Mouse (Mus musculus) embryonic facial prominence, embryonic 15.5 days (tissue): Measurements from ENCODE around the gene Cox8a. TPM values are rescaled to one million over a fixed set of nuclear protein-coding genes. Genes with fewer than 3 reads are reported as not detected.

ENCODE experiments used
- ATAC-seq: fragments of 200-750 bp; cut with Nextera tagmentation; 2 replicates; pipeline ENCODE4 v1.8.0; 2017; ENCODE audit warnings: low read depth, moderate TSS enrichment; ENCODE audit not compliant: insufficient number of reproducible peaks, low FRiP score, low TSS enrichment
- H3K27ac ChIP-seq: fragments of 300-500 bp; sonication (generic); replicated peaks from 2 replicates; pipeline ENCODE4 v1.5.1; 2015; ENCODE audit warnings: mild to moderate bottlenecking, inconsistent platforms
- H3K27me3 ChIP-seq: fragments of 300-500 bp; sonication (generic); 2 replicates; pipeline ENCODE4 v1.6.1; 2015; ENCODE audit warnings: inconsistent platforms
- H3K36me3 ChIP-seq: fragments of 300-500 bp; sonication (generic); 2 replicates; pipeline ENCODE4 v1.6.1; 2015; ENCODE audit warnings: mild to moderate bottlenecking, inconsistent platforms
- H3K4me1 ChIP-seq: fragments of 300-500 bp; sonication (generic); 2 replicates; pipeline ENCODE4 v1.6.1; 2015; ENCODE audit warnings: inconsistent platforms
- H3K4me2 ChIP-seq: fragments of 300-500 bp; sonication (generic); replicated peaks from 2 replicates; pipeline ENCODE4 v1.6.1; 2015; ENCODE audit warnings: mild to moderate bottlenecking, inconsistent platforms
- H3K4me3 ChIP-seq: fragments of 300-500 bp; sonication (generic); replicated peaks from 2 replicates; pipeline ENCODE4 v1.5.1; 2015; ENCODE audit warnings: mild to moderate bottlenecking, inconsistent platforms
- H3K9ac ChIP-seq: fragments of 300-500 bp; sonication (generic); 2 replicates; pipeline ENCODE4 v1.6.1; 2015; ENCODE audit warnings: inconsistent platforms
- H3K9me3 ChIP-seq: fragments of 300-500 bp; sonication (generic); replicated peaks from 2 replicates; pipeline ENCODE4 v1.6.1; 2016; ENCODE audit warnings: inconsistent platforms
- WGBS: fragments of 180-500 bp; shearing (Covaris S2); methylation state at CpG from one replicate; pipeline ENCODE4 v1.1.7; 2015; 5-methylcytosine and 5-hydroxymethylcytosine counted together
- polyA plus RNA-seq: library from polyadenylated mRNA; unstranded; fragments of >200 nt; fragmentation: Nextera tagmentation; extraction: Ambion mirVana; gene quantifications from 2 replicates; pipeline ENCODE4 v1.2.1, GENCODE M21; 2015

The Cox8a gene
- polyA plus RNA-seq, 1 experiment from 2014 or later: 822 TPM

DNA sequence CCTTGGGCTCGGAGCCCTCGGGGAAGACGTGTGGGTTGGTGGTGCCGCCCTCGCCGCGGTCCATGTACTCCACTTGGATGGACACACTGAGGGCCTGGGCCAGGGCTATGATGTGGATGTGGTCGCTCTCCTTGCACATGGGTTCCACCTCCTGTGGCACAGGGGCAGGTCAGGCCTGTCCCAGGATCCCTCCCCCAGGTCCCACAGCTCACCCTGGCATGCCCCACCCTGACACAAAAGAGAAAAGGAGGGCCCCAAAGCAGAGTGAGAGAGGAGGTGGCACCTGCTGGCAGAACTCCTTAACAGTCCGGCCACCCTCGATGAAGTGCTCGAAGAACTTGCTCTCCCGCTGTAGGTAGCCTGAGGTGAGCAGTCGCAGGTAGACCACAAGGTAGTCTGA lies 18.3 kb downstream of the Cox8a start:
- no peak for ATAC-seq
- no peaks in the 10 kb centered on the region for H3K27me3 ChIP-seq

GRCm38 (mm10) chr19:7197445-7197844 lies 20.0 kb downstream of the Cox8a start:
- Histone ChIP-seq H3K4me1 (peaks cover 33% of the 10 kb centered on the region), H3K4me3 (no peak overlapping the region), H3K4me2 (no peak overlapping the region), H3K27me3 (no peaks in the 10 kb centered on the region), H3K36me3 (peaks cover 49% of the 10 kb centered on the region), H3K27ac (no peak overlapping the region), H3K9me3 (no peaks in the 10 kb centered on the region), H3K9ac (no peak overlapping the region)
- 82% methylated on average over 9 of the region's 9 CpGs for WGBS
- ATAC-seq: no peak

More for the DNA sequence above, 18.3 kb downstream of the Cox8a start:
- H3K27ac ChIP-seq: no peak overlapping the region
- H3K4me3 ChIP-seq: no peak overlapping the region
- H3K9ac ChIP-seq: no peak overlapping the region
- H3K9me3 ChIP-seq: no peaks in the 10 kb centered on the region
- no peak overlapping the region for H3K4me2 ChIP-seq
- H3K36me3 ChIP-seq: peaks cover 66% of the 10 kb centered on the region
- H3K4me1 ChIP-seq: peaks cover 35% of the 10 kb centered on the region
- WGBS: 93% methylated on average over 13 of the region's 13 CpGs

DNA sequence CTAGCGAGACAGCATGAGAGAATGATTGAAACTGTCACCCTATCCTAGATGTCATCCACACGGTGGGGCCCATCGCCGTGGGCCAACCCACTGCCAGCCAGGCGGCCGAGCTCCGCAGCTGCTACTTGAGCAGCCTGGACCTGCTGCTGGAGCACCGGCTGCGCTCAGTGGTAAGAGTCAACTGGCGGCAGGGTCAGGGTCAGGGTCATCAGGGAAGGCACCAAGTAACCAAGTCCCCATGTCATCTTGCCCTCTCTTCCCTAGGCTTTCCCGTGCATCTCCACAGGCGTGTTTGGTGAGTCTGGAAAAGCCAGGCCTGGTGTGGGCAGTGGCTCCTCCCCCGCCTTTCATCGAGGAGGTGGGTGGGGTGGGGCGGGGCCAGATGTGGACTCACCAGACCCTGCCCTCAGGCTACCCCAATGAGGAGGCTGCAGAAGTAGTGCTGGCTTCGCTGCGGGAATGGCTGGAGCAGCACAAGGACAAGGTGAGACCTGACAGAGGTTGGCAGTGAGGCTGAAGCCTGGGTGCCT lies 20.6 kb downstream of the Cox8a start:
- H3K36me3 ChIP-seq: peaks cover 46% of the 10 kb centered on the region
- WGBS: 13% methylated on average over 17 of the region's 17 CpGs
- ATAC-seq: no peak
- H3K9me3 ChIP-seq: no peaks in the 10 kb centered on the region
- peaks cover 36% of the 10 kb centered on the region for H3K4me1 ChIP-seq
- no peak overlapping the region for H3K4me2 ChIP-seq
- H3K9ac ChIP-seq: no peak overlapping the region
- no peaks in the 10 kb centered on the region for H3K27me3 ChIP-seq
- H3K27ac ChIP-seq: no peak overlapping the region
- no peak overlapping the region for H3K4me3 ChIP-seq

DNA sequence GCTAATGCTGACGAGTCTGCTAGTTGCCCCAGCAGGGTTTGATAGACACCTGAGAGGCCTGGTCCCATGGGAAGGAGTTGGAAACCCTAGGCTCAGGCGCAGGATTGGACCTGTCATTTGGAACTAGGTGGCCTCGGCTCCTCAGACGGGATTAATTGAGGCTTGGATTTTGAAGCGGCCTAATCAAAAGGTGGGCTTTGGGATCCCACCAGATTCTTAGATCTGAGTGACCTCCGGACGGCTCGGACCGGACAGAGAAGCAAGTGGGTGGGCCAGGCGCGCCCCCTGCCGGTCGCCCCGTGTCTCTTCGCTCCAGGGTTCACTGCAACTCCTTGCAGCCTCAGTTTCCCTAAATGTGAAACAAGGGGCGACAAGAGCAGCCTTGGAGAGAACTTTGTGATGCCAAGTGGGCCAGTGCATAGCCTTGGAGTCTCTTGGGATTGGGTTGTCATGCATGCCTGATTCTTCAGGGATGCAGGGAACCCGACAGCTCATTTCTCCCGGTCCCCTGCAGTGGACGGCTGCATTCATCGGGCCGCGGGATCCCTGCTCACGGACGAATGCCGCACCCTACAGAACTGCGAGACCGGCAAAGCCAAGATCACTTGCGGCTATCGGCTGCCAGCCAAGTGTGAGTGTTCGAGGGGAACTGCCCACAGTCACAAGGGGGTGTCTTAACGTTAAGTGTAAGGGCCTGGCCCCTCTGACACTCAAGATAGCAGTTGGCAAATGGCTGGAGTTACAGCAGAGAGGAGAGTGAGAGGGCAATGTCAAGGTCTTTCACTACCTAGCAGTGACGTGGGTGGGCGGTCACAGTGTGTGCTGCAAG lies 21.3 kb downstream of the Cox8a start:
- H3K4me2 ChIP-seq: peak overlapping the region; percentile 13; the same call in 1 of the 2 replicates

DNA sequence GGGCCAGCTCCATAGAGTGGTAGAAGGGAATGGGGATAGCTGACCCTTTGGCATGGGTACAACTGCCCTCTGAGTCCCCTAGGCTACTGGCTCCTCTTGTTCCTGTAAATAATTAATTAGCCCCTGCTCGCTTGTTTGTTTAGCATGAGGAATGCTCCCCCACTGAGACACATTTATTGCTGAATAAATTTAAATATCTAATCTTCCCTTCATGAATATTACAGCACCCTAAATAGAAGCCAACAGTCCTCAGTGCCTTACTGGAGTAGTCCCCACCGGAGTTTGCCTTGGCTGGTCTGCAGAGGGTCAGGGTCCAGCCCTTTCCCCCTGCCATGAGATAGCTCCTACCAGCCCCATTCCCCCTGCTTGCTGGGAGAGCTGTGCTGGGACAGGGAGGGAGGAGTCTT lies 24.9 kb downstream of the Cox8a start:
- Histone ChIP-seq H3K4me1 (peaks cover 42% of the 10 kb centered on the region), H3K27me3 (no peaks in the 10 kb centered on the region), H3K9me3 (no peaks in the 10 kb centered on the region), H3K4me3 (no peak overlapping the region), H3K4me2 (no peak overlapping the region), H3K27ac (no peak overlapping the region), H3K9ac (no peak overlapping the region), H3K36me3 (peaks cover 4% of the 10 kb centered on the region)
- ATAC-seq: no peak
- WGBS: 53% methylated on average over 2 of the region's 2 CpGs

More for the DNA sequence above, 21.3 kb downstream of the Cox8a start:
- no peak overlapping the region for H3K9ac ChIP-seq
- no peaks in the 10 kb centered on the region for H3K9me3 ChIP-seq
- H3K27ac ChIP-seq: no peak overlapping the region
- H3K4me3 ChIP-seq: no peak overlapping the region
- H3K4me1 ChIP-seq: peaks cover 40% of the 10 kb centered on the region
- H3K27me3 ChIP-seq: no peaks in the 10 kb centered on the region
- H3K36me3 ChIP-seq: peaks cover 40% of the 10 kb centered on the region
- 17% methylated on average over 33 of the region's 33 CpGs for WGBS
- ATAC-seq: no peak

DNA sequence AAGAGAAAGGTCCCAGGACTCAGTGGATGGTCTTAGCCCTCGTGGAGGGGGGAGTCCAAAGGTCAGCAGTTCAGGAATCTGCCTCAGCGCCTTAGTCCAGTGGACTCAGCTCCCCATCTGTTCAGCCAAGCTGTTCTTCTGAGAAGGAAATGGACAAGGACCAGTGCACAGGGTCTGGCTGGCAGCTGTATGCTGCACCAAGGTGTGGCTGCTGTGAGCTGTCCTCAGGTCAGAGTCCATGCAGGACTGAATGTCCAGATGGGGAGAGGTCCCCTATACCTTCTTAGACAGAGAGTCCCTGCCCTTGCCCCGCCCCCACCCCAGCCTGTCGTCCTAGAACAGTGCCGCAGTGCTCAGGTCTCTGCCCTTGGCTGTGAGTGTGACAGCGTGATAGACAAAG lies 25.8 kb downstream of the Cox8a start:
- no peak overlapping the region for H3K4me3 ChIP-seq
- peaks cover 42% of the 10 kb centered on the region for H3K4me1 ChIP-seq
- no peaks in the 10 kb centered on the region for H3K9me3 ChIP-seq
- H3K9ac ChIP-seq: no peak overlapping the region
- WGBS: 44% methylated on average over 6 of the region's 6 CpGs
- H3K27me3 ChIP-seq: no peaks in the 10 kb centered on the region
- H3K4me2 ChIP-seq: no peak overlapping the region
- ATAC-seq: no peak
- H3K27ac ChIP-seq: no peak overlapping the region
- H3K36me3 ChIP-seq: no peaks in the 10 kb centered on the region

GRCm38 (mm10) chr19:7190986-7191385 lies 26.4 kb downstream of the Cox8a start:
- Histone ChIP-seq H3K27me3 (peaks cover 1% of the 10 kb centered on the region), H3K4me2 (no peak overlapping the region), H3K4me1 (peaks cover 42% of the 10 kb centered on the region), H3K9ac (no peak overlapping the region), H3K9me3 (no peaks in the 10 kb centered on the region), H3K27ac (no peak overlapping the region), H3K36me3 (no peaks in the 10 kb centered on the region), H3K4me3 (no peak overlapping the region)
- no peak for ATAC-seq
- 45% methylated on average over 5 of the region's 5 CpGs for WGBS

DNA sequence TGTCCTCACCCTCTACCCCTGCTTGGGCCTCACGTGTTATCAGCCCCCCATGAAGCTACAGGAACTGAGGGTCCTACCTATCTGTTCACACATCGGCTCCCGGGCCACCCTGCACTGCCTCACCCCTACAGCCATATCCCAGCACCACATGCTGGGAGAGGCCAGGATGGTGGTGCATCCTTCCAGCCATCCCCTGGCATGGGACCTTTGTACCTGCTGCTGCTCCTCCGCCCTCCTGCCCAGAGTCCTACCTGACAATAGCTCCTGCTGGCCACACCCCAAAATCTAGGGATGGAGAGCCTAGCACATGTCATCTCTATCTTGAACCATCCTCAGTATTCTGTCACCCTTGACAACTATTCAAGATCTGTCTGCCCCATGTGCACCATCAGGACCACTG lies 28.4 kb downstream of the Cox8a start:
- Histone ChIP-seq H3K27me3 (peaks cover 11% of the 10 kb centered on the region), H3K4me3 (no peak overlapping the region), H3K36me3 (no peaks in the 10 kb centered on the region), H3K9ac (no peak overlapping the region), H3K4me1 (peaks cover 41% of the 10 kb centered on the region), H3K27ac (no peak overlapping the region), H3K9me3 (no peaks in the 10 kb centered on the region), H3K4me2 (no peak overlapping the region)
- WGBS: 76% methylated on average over 4 of the region's 4 CpGs
- no peak for ATAC-seq

- peak; percentile 17; the same call in 1 of the 2 replicates for ATAC-seq
- Histone ChIP-seq H3K27me3 (peaks cover 11% of the 10 kb centered on the region), H3K4me2 (no peak overlapping the region), H3K36me3 (no peaks in the 10 kb centered on the region), H3K9me3 (no peaks in the 10 kb centered on the region), H3K4me1 (peaks cover 50% of the 10 kb centered on the region), H3K4me3 (no peak overlapping the region), H3K9ac (no peak overlapping the region), H3K27ac (peak overlapping the region; percentile 40; the same call in 1 of the 2 replicates)
- WGBS: 43% methylated on average over 5 of the region's 5 CpGs
Observed at GRCm38 (mm10) chr19:7187157-7187556, 30.3 kb downstream of the Cox8a start.

- Histone ChIP-seq H3K27me3 (peaks cover 11% of the 10 kb centered on the region), H3K4me2 (no peak overlapping the region)
- 20% methylated on average over 18 of the region's 18 CpGs for WGBS
Observed at GRCm38 (mm10) chr19:7185715-7186291, 31.6 kb downstream of the Cox8a start.

GRCm38 (mm10) chr19:7185059-7185458 lies 32.4 kb downstream of the Cox8a start:
- 49% methylated on average over 4 of the region's 4 CpGs for WGBS
- peaks cover 56% of the 10 kb centered on the region for H3K4me1 ChIP-seq
- no peaks in the 10 kb centered on the region for H3K9me3 ChIP-seq
- no peak overlapping the region for H3K9ac ChIP-seq
- H3K4me2 ChIP-seq: no peak overlapping the region
- H3K36me3 ChIP-seq: no peaks in the 10 kb centered on the region
- no peak overlapping the region for H3K27ac ChIP-seq
- H3K4me3 ChIP-seq: no peak overlapping the region
- H3K27me3 ChIP-seq: peaks cover 11% of the 10 kb centered on the region
- no peak for ATAC-seq

More at GRCm38 (mm10) chr19:7185715-7186291, 31.6 kb downstream of the Cox8a start:
- Histone ChIP-seq H3K36me3 (no peaks in the 10 kb centered on the region), H3K4me1 (peaks cover 52% of the 10 kb centered on the region), H3K27ac (no peak overlapping the region), H3K4me3 (no peak overlapping the region), H3K9ac (no peak overlapping the region), H3K9me3 (no peaks in the 10 kb centered on the region)
- no peak for ATAC-seq
